In the genomic region with DNA sequence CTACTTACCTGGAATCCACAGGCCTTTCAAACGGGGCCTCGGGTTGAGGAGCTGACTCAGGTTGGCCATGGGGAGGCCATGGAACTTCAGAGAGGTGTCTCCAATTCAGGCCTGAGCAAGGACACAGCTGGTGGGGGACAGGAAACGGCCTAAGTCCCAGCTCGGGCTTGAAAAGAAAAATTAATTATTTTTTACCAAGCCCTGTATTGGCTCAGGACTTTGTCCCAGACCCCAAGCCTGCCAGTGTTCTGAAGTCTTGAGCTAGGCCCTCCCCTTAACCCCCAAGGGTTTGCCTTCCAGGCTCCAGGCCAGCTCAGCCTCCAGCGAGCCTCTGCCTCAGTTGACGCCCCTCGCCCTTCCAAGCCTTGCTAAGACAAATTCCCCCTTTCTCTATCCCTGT, we compare ENCODE assay signal across 8 mouse cellular contexts. TPM values are rescaled to one million over a fixed set of nuclear protein-coding genes. Genes with fewer than 3 reads are reported as not detected.
DNase-seq lines count a peak whose midpoint lies in the region; ATAC-seq lines count a peak whose summit lies in the region.
"Had no signal": no experiment of that assay in that cellular context is flagged by ENCODE, and none has a peak within 500 bp of the region (broad histone marks: within the 10 kb centered on the region; RNA-seq: fewer than 3 reads in every experiment).

Gene Pth1r (minus strand): TSS at position 185 of the 400 bp plus-strand sequence.

- H3K36me3 ChIP-seq in embryonic facial prominence, embryonic 13.5 days: no peaks in the 10 kb centered on the region
- no peaks in the 10 kb centered on the region for H3K36me3 ChIP-seq in hindbrain, embryonic 14.5 days (replicated peaks; ENCODE audit: control insufficient read depth, insufficient read depth)
- H3K36me3 ChIP-seq in limb, embryonic 12.5 days: no peaks in the 10 kb centered on the region

- WGBS in embryonic facial prominence, embryonic 13.5 days: 51% methylated on average over 7 of the region's 7 CpGs
- 65% methylated on average over 7 of the region's 7 CpGs for WGBS in hindbrain, embryonic 14.5 days
- 36% methylated on average over 7 of the region's 7 CpGs for WGBS in limb, embryonic 12.5 days

- H3K4me2 ChIP-seq in embryonic facial prominence, embryonic 13.5 days: no peak within 1 kb of the TSS
- H3K4me2 ChIP-seq in hindbrain, embryonic 14.5 days (replicated peaks): no peak within 1 kb of the TSS
- peak within 1 kb of the TSS; percentile 28 for H3K4me2 ChIP-seq in limb, embryonic 12.5 days

- H3K4me3 ChIP-seq in embryonic facial prominence, embryonic 13.5 days: no peak within 1 kb of the TSS
- no peak within 1 kb of the TSS for H3K4me3 ChIP-seq in hindbrain, embryonic 14.5 days (replicated peaks; ENCODE audit: low read length)
- H3K4me3 ChIP-seq in limb, embryonic 12.5 days (replicated peaks): no peak within 1 kb of the TSS

- intact Hi-C loops in left cerebral cortex, postnatal 4 days (cut with DNase I): no loop called here
- intact Hi-C loops in left cerebral cortex, postnatal 14 days (cut with DNase I): no loop called here

- no peak within 1 kb of the TSS for H3K27ac ChIP-seq in embryonic facial prominence, embryonic 13.5 days
- no peak within 1 kb of the TSS for H3K27ac ChIP-seq in hindbrain, embryonic 14.5 days
- H3K27ac ChIP-seq in limb, embryonic 12.5 days: peak within 1 kb of the TSS; percentile 84

- no peak for ATAC-seq in embryonic facial prominence, embryonic 13.5 days (ENCODE audit: insufficient number of reproducible peaks, insufficient read depth, low FRiP score, low TSS enrichment, low read depth)
- ATAC-seq in hindbrain, embryonic 14.5 days (ENCODE audit: low FRiP score): no peak
- no peak for ATAC-seq in limb, embryonic 12.5 days (ENCODE audit: insufficient number of reproducible peaks, insufficient read depth, low FRiP score, low TSS enrichment, low read depth)
- ATAC-seq in megakaryocyte progenitor cell, adult 5-6 weeks (replicated peaks; ENCODE audit: poor library complexity): no peak

- no peaks in the 10 kb centered on the region for H3K9me3 ChIP-seq in embryonic facial prominence, embryonic 13.5 days
- no peaks in the 10 kb centered on the region for H3K9me3 ChIP-seq in hindbrain, embryonic 14.5 days (ENCODE audit: control insufficient read depth, low read length)
- no peaks in the 10 kb centered on the region for H3K9me3 ChIP-seq in limb, embryonic 12.5 days

- H3K9ac ChIP-seq in embryonic facial prominence, embryonic 13.5 days: no peak within 1 kb of the TSS
- no peak within 1 kb of the TSS for H3K9ac ChIP-seq in hindbrain, embryonic 14.5 days
- H3K9ac ChIP-seq in limb, embryonic 12.5 days (replicated peaks): no peak within 1 kb of the TSS

- H3K27me3 ChIP-seq in embryonic facial prominence, embryonic 13.5 days: peaks cover 23% of the 10 kb centered on the region
- H3K27me3 ChIP-seq in hindbrain, embryonic 14.5 days (ENCODE audit: control insufficient read depth, insufficient read depth, low read length): peaks cover 11% of the 10 kb centered on the region
- peaks cover 50% of the 10 kb centered on the region for H3K27me3 ChIP-seq in limb, embryonic 12.5 days

- peaks cover 56% of the 10 kb centered on the region for H3K4me1 ChIP-seq in embryonic facial prominence, embryonic 13.5 days
- peaks cover 3% of the 10 kb centered on the region for H3K4me1 ChIP-seq in hindbrain, embryonic 14.5 days (replicated peaks; ENCODE audit: control insufficient read depth, insufficient read depth, low read length)
- peaks cover 78% of the 10 kb centered on the region for H3K4me1 ChIP-seq in limb, embryonic 12.5 days (replicated peaks)

- no peak for DNase-seq in left cerebral cortex, postnatal 4 days
- DNase-seq in left cerebral cortex, postnatal 14 days (ENCODE audit: low spot score in 2 of 2): no peak
- DNase-seq in hindbrain, embryonic 14.5 days (ENCODE audit: low spot score): no peak
- DNase-seq in ovary, postnatal 14 days (ENCODE audit: low spot score): no peak
- DNase-seq: cerebellum, postnatal 25 days had no signal

RNA-seq across cellular contexts. Expression of gene Pth1r, which starts in this region (rescaled TPM):
- 10 to 100 TPM; 11.2 to 11.6 TPM for total RNA-seq in left cerebral cortex, postnatal 4 days (2021)
- 1 to 10 TPM; 6.4 to 8.3 TPM for total RNA-seq in left cerebral cortex, postnatal 14 days (2021)
- polyA plus RNA-seq in embryonic facial prominence, embryonic 13.5 days (2015; fragmentation: Nextera tagmentation; extraction: Ambion mirVana): 138 and 165 TPM in 2 replicates
- polyA plus RNA-seq in hindbrain, embryonic 14.5 days (2014; fragmentation: Nextera tagmentation; extraction: Ambion mirVana): 10.1 and 12.8 TPM in 2 replicates
- 76.6 and 81.8 TPM in 2 replicates for polyA plus RNA-seq in limb, embryonic 12.5 days (2016; fragmentation: Nextera tagmentation; extraction: Ambion mirVana)
- 0.15 TPM in 1 of 2 replicates, not detected in the other for total RNA-seq in megakaryocyte progenitor cell, adult 5-6 weeks (2015)
- 0.92 TPM in 1 of 2 replicates, not detected in the other for total RNA-seq in megakaryocyte progenitor cell, adult 5-6 weeks (2017)
